Mouse (Mus musculus): ENCODE measurements around the gene Stat5b. TPM values are rescaled to one million over a fixed set of nuclear protein-coding genes. Genes with fewer than 3 reads are reported as not detected.

Gene Stat5b
- polyA plus RNA-seq, 1 experiment from 2014 or later = 33.7 TPM

GRCm38 (mm10) chr11:100831396-100831795 is 19.1 kb downstream of the Stat5b start:
- no peaks in the 10 kb centered on the region for H3K9me3 ChIP-seq (replicated peaks)
- H3K27me3 ChIP-seq (replicated peaks) = no peaks in the 10 kb centered on the region
- 0 out of 2 replicates have a peak, but pooled peaks cover 12% of the 10 kb centered on the region for H3K36me3 ChIP-seq
- 76% methylated on average over 10 of the region's 10 CpGs for WGBS (ENCODE audit: insufficient replicate concordance)
- H3K27ac ChIP-seq = no peak overlapping the region
- no peak overlapping the region for H3K9ac ChIP-seq
- ATAC-seq = no peak
- no peak overlapping the region for H3K4me2 ChIP-seq
- peaks cover 61% of the 10 kb centered on the region for H3K4me1 ChIP-seq
- no peak overlapping the region for H3K4me3 ChIP-seq

DNA sequence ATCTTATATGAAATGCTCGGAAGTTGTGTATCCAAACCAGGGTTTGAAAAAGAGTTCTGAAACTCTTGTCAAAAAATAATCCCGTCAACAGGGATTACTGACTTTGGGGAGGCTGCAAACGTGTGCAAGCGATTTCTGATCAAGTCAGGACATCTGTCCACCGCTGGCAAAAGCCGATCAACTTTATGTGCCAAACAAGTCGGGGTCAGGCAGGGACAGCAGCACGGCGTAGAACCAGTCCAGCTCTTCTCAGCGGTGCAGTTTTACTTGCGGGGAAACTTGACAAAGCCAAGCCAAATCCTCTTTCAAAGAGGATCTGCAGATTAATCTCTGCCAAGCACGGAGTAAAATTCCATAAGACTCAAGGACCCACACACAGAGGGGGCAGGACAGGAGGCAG is 20.8 kb downstream of the Stat5b start:
- H3K4me3 ChIP-seq = no peak overlapping the region
- H3K36me3 ChIP-seq = 0 out of 2 replicates have a peak, but pooled peaks cover 12% of the 10 kb centered on the region
- no peaks in the 10 kb centered on the region for H3K27me3 ChIP-seq (replicated peaks)
- no peak for ATAC-seq
- 73% methylated on average over 12 of the region's 12 CpGs for WGBS (ENCODE audit: insufficient replicate concordance)
- no peak overlapping the region for H3K27ac ChIP-seq
- H3K4me2 ChIP-seq = no peak overlapping the region
- no peak overlapping the region for H3K9ac ChIP-seq
- H3K4me1 ChIP-seq = peaks cover 75% of the 10 kb centered on the region
- no peaks in the 10 kb centered on the region for H3K9me3 ChIP-seq (replicated peaks)

DNA sequence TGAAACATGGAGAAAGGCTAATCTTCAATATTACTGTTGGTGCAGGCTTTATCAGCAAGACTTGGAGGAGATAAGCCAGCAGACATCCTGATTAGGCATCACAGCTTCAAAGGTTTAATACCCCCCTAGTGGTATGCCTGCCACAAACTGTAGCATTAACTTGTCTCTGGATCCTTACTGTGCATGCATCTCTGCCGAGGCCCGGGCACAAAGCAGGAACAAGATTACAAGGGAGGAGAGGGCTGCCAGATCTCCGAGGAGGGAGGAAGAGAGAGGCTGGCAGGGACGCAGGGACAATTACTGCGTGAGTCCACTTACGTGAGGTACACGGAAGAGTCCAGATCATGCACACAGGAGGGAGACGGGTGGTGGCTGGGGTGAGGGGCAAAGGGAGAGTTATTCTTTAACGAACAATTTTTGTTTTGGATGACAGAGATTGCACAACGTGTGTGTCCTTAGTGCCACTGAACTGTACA is 21.8 kb downstream of the Stat5b start:
- H3K9ac ChIP-seq = no peak overlapping the region
- H3K4me2 ChIP-seq = peak overlapping the region; percentile 19; the same call in 1 of the 2 replicates
- no peaks in the 10 kb centered on the region for H3K27me3 ChIP-seq (replicated peaks)
- peaks cover 81% of the 10 kb centered on the region for H3K4me1 ChIP-seq
- H3K36me3 ChIP-seq = 0 out of 2 replicates have a peak, but pooled peaks cover 12% of the 10 kb centered on the region
- no peak overlapping the region for H3K4me3 ChIP-seq
- no peak for ATAC-seq
- H3K27ac ChIP-seq = peak overlapping the region; percentile 51; the same call in 1 of the 2 replicates
- 54% methylated on average over 10 of the region's 10 CpGs for WGBS (ENCODE audit: insufficient replicate concordance)
- H3K9me3 ChIP-seq (replicated peaks) = no peaks in the 10 kb centered on the region

DNA sequence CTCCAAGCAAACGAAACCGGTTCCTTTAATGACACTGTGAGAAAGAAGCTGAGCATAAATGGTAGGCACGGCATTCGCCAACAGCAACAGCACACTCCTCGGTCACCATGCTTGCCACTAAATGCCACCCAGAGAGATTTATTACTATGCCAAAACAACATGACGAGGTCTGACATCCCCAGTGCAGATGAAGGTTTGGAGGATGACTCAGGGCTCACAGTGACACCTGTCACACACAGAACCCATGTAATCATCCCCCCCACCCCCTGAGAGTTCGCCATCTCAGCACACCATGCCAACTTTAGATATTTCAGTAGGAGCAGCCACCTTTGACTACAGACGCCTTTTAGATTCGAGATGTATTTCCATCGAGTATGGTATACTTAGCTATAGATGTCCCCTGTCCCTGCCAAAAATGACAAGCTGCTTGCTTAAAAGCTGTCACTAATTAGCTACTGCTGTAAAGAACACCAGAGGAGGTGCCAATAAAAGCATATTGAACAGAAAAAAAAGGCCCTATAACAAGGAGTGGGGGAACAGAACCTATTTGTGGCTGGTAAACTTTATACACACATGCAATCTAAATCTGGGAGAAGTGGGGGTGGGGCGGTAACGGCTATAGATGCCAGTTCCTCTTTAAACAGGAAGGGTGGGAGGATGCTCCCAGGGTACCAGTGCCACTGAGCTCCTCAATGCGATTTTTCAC is 24.2 kb downstream of the Stat5b start:
- no peaks in the 10 kb centered on the region for H3K9me3 ChIP-seq (replicated peaks)
- 0 out of 2 replicates have a peak, but pooled peaks cover 12% of the 10 kb centered on the region for H3K36me3 ChIP-seq
- H3K4me2 ChIP-seq = no peak overlapping the region
- H3K9ac ChIP-seq = no peak overlapping the region
- ATAC-seq = no peak
- no peak overlapping the region for H3K4me3 ChIP-seq
- 64% methylated on average over 13 of the region's 13 CpGs for WGBS (ENCODE audit: insufficient replicate concordance)
- H3K27ac ChIP-seq = no peak overlapping the region
- peaks cover 82% of the 10 kb centered on the region for H3K4me1 ChIP-seq
- no peaks in the 10 kb centered on the region for H3K27me3 ChIP-seq (replicated peaks)

DNA sequence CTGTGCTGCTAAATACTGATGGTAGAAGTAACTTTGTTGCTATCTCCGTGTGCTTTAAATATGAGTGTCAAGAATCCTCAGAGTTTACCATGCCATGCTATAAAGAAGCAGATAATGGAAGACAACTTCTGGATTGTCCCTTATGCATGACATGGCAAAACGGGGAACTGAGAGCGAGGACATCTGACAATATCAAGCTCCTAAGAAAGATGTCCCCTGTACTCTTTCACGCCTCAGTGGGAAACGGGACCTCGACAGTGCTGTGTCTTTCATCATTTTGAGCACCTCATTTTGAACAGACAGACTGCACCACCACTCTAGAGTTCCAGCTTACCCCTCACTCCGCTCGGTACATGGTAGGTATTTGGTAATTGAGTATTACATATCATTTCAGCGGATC is 25.1 kb downstream of the Stat5b start:
- H3K36me3 ChIP-seq = 0 out of 2 replicates have a peak, but pooled peaks cover 12% of the 10 kb centered on the region
- H3K27me3 ChIP-seq (replicated peaks) = no peaks in the 10 kb centered on the region
- H3K4me3 ChIP-seq = no peak overlapping the region
- peaks cover 83% of the 10 kb centered on the region for H3K4me1 ChIP-seq
- WGBS (ENCODE audit: insufficient replicate concordance) = 73% methylated on average over 9 of the region's 9 CpGs
- H3K9me3 ChIP-seq (replicated peaks) = no peaks in the 10 kb centered on the region
- H3K9ac ChIP-seq = no peak overlapping the region
- ATAC-seq = no peak
- no peak overlapping the region; the same call in 1 of the 2 replicates for H3K27ac ChIP-seq
- H3K4me2 ChIP-seq = no peak overlapping the region

DNA sequence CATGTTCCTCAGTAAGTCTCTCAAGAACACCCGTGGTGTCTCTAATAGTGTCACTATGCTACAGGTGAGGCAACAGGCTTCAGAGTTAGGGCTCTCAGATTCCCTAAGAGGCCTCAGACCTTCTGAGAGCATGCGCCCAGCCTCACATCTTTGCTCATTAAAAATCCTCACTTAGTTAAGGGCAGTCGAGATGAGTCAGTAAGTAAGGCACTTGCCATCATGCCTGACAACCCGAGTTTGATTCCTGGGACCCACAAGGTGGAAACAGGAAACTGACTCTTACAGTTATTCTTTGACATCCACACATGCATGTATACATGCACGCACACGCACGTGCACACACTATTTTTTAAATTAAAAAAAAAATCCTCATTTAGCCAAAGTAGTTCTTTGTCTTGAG is 26.0 kb downstream of the Stat5b start:
- Histone ChIP-seq H3K4me3 (no peak overlapping the region), H3K27ac (0 out of 2 replicates have a peak overlapping the region, but pooled peaks have one; percentile 28), H3K9me3 (replicated peaks) (no peaks in the 10 kb centered on the region), H3K36me3 (0 out of 2 replicates have a peak, but pooled peaks cover 12% of the 10 kb centered on the region), H3K9ac (no peak overlapping the region), H3K4me2 (no peak overlapping the region), H3K4me1 (peaks cover 88% of the 10 kb centered on the region), H3K27me3 (replicated peaks) (no peaks in the 10 kb centered on the region)
- 69% methylated on average over 7 of the region's 7 CpGs for WGBS (ENCODE audit: insufficient replicate concordance)
- no peak for ATAC-seq

- Histone ChIP-seq H3K27me3 (replicated peaks) (no peaks in the 10 kb centered on the region), H3K4me2 (no peak overlapping the region), H3K36me3 (0 out of 2 replicates have a peak, but pooled peaks cover 8% of the 10 kb centered on the region), H3K9me3 (replicated peaks) (no peaks in the 10 kb centered on the region), H3K27ac (0 out of 2 replicates have a peak overlapping the region, but pooled peaks have one; percentile 28), H3K4me1 (peaks cover 88% of the 10 kb centered on the region), H3K9ac (no peak overlapping the region), H3K4me3 (no peak overlapping the region)
- ATAC-seq = peak; percentile 46; the same call in 1 of the 2 replicates
- 33% methylated on average over 8 of the region's 8 CpGs for WGBS (ENCODE audit: insufficient replicate concordance)
Measured at GRCm38 (mm10) chr11:100823543-100824313, 26.8 kb downstream of the Stat5b start.

- Histone ChIP-seq H3K9ac (0 out of 2 replicates have a peak overlapping the region, but pooled peaks have one; percentile 23), H3K4me2 (peak overlapping the region; percentile 42), H3K4me3 (no peak overlapping the region), H3K4me1 (peaks cover 90% of the 10 kb centered on the region), H3K27me3 (replicated peaks) (no peaks in the 10 kb centered on the region), H3K36me3 (0 out of 2 replicates have a peak, but pooled peaks cover 4% of the 10 kb centered on the region), H3K9me3 (replicated peaks) (no peaks in the 10 kb centered on the region), H3K27ac (peak overlapping the region; percentile 53)
- ATAC-seq = no peak
- WGBS (ENCODE audit: insufficient replicate concordance) = 36% methylated on average over 12 of the region's 12 CpGs
Measured at GRCm38 (mm10) chr11:100822365-100822764, 28.2 kb downstream of the Stat5b start.

DNA sequence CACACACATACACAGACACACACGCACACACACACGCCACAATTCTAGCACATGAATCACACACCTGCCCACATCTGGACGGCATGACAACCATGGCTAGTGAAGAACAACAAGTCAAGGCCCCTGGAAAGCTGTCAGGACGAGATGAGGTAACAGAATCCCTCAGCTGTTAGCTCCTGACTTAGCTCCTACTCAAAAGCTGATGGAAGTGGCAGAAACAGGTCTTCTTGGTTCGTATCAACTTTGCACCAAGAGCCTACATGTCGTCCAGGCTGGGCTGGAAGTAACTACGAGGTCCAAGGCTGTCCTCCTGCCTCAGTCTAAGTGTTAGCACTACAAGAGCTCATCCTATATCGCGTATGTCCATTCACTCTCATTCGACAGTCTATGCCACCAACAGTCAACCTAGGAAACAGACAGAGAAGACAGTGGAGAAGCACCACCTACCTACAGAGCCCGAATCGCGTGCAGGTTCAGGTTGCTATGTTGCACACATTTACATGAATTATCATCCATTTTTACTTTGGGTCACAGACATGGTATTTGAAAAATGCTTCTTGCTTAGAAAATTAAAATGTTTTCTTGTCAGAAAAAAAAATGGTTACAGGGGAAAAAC is 28.8 kb downstream of the Stat5b start:
- H3K36me3 ChIP-seq = no peaks in the 10 kb centered on the region
- no peak for ATAC-seq
- no peak overlapping the region for H3K4me2 ChIP-seq
- no peaks in the 10 kb centered on the region for H3K9me3 ChIP-seq (replicated peaks)
- H3K9ac ChIP-seq = no peak overlapping the region
- no peaks in the 10 kb centered on the region for H3K27me3 ChIP-seq (replicated peaks)
- H3K4me3 ChIP-seq = no peak overlapping the region
- H3K27ac ChIP-seq = no peak overlapping the region
- 80% methylated on average over 13 of the region's 13 CpGs for whole genome bisulfite sequencing (ENCODE audit: insufficient replicate concordance)
- peaks cover 91% of the 10 kb centered on the region for H3K4me1 ChIP-seq

DNA sequence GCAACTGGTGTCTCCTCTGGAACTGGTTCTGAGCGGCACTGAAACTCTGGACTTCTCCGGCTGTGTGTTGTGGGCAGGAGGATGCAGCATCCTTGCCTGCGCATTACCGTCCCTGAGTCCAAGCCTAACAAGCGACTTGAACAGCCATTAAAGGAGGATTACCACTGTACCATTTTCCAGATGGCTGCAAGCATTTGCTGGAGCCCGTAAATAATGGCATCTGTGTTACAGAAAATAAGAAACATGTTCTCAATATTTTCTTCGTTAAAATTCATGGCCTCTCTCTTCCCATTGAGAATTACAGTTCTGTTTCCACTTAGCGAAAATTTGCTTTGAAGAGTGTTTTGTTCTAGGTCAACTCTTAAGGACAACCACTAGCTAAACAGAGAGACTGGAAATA is 30.5 kb downstream of the Stat5b start:
- 81% methylated on average over 8 of the region's 8 CpGs for WGBS (ENCODE audit: insufficient replicate concordance)
- peak overlapping the region; percentile 32 for H3K4me2 ChIP-seq
- peaks cover 92% of the 10 kb centered on the region for H3K4me1 ChIP-seq
- H3K9ac ChIP-seq = no peak overlapping the region
- no peaks in the 10 kb centered on the region for H3K27me3 ChIP-seq (replicated peaks)
- H3K27ac ChIP-seq = 0 out of 2 replicates have a peak overlapping the region, but pooled peaks have one; percentile 18
- H3K36me3 ChIP-seq = no peaks in the 10 kb centered on the region
- no peak overlapping the region for H3K4me3 ChIP-seq
- H3K9me3 ChIP-seq (replicated peaks) = no peaks in the 10 kb centered on the region
- no peak for ATAC-seq

GRCm38 (mm10) chr11:100819626-100820025 is 30.9 kb downstream of the Stat5b start:
- Histone ChIP-seq H3K27ac (peak overlapping the region; percentile 42; the same call in 1 of the 2 replicates), H3K9ac (no peak overlapping the region), H3K9me3 (replicated peaks) (no peaks in the 10 kb centered on the region), H3K4me3 (no peak overlapping the region), H3K4me1 (peaks cover 93% of the 10 kb centered on the region), H3K36me3 (no peaks in the 10 kb centered on the region), H3K27me3 (replicated peaks) (no peaks in the 10 kb centered on the region), H3K4me2 (peak overlapping the region; percentile 32)
- ATAC-seq = peak; percentile 67; the same call in 1 of the 2 replicates
- WGBS (ENCODE audit: insufficient replicate concordance) = 35% methylated on average over 16 of the region's 16 CpGs

Data from liver, embryonic 12.5 days (tissue).